Mouse (Mus musculus) midbrain, embryonic 16.5 days (tissue): Measurements from ENCODE around the gene Ptger1. TPM values are rescaled to one million over a fixed set of nuclear protein-coding genes. Genes with fewer than 3 reads are reported as not detected.

ENCODE experiments used
- ATAC-seq: fragments of 200-750 bp; cut with Nextera tagmentation; 2 replicates; pipeline ENCODE4 v1.8.0; 2017; ENCODE audit warnings: moderate TSS enrichment
- H3K27ac ChIP-seq: fragments of 300-500 bp; sonication (generic); 2 replicates; pipeline ENCODE4 v1.5.1; 2014; ENCODE audit warnings: mild to moderate bottlenecking, low read length, mixed read lengths
- H3K27me3 ChIP-seq: fragments of 300-500 bp; sonication (generic); 2 replicates; pipeline ENCODE4 v1.6.1; 2014; ENCODE audit warnings: low read depth, low read length, mixed read lengths; ENCODE audit not compliant: control insufficient read depth, insufficient read depth
- H3K36me3 ChIP-seq: fragments of 300-500 bp; sonication (generic); 2 replicates; pipeline ENCODE4 v1.6.1; 2014; ENCODE audit warnings: mild to moderate bottlenecking, low read length, moderate library complexity, mixed read lengths; ENCODE audit not compliant: control insufficient read depth, insufficient read depth
- H3K4me1 ChIP-seq: fragments of 300-500 bp; sonication (generic); 2 replicates; pipeline ENCODE4 v1.6.1; 2014; ENCODE audit warnings: mild to moderate bottlenecking, low read length, mixed read lengths; ENCODE audit not compliant: control insufficient read depth, insufficient read depth
- H3K4me2 ChIP-seq: fragments of 300-500 bp; sonication (generic); 2 replicates; pipeline ENCODE4 v1.6.1; 2014; ENCODE audit warnings: mild to moderate bottlenecking, low read length, mixed read lengths
- H3K4me3 ChIP-seq: fragments of 300-500 bp; sonication (generic); 2 replicates; pipeline ENCODE4 v1.5.1; 2014; ENCODE audit warnings: low read depth, mild to moderate bottlenecking, low read length, moderate library complexity, mixed read lengths
- H3K9ac ChIP-seq: fragments of 300-500 bp; sonication (generic); 2 replicates; pipeline ENCODE4 v1.6.1; 2014; ENCODE audit warnings: low read depth, low read length, mixed read lengths
- H3K9me3 ChIP-seq: fragments of 300-500 bp; sonication (generic); replicated peaks from 2 replicates; pipeline ENCODE4 v1.6.1; 2014; ENCODE audit warnings: mild to moderate bottlenecking, low read length, mixed read lengths; ENCODE audit not compliant: control insufficient read depth, poor library complexity, severe bottlenecking
- WGBS: fragments of 180-500 bp; shearing (Covaris S2); extraction: QIAGEN DNeasy Blood & Tissue Kit; methylation state at CpG from one replicate; pipeline ENCODE4 v1.1.7; 2014; 5-methylcytosine and 5-hydroxymethylcytosine counted together
- polyA plus RNA-seq: library from polyadenylated mRNA; unstranded; fragments of >200 nt; fragmentation: Nextera tagmentation; extraction: Ambion mirVana; gene quantifications from 2 replicates; pipeline ENCODE4 v1.2.1, GENCODE M21; 2015

Ptger1 gene
- polyA plus RNA-seq, 1 experiment from 2014 or later: 1.1 TPM

DNA sequence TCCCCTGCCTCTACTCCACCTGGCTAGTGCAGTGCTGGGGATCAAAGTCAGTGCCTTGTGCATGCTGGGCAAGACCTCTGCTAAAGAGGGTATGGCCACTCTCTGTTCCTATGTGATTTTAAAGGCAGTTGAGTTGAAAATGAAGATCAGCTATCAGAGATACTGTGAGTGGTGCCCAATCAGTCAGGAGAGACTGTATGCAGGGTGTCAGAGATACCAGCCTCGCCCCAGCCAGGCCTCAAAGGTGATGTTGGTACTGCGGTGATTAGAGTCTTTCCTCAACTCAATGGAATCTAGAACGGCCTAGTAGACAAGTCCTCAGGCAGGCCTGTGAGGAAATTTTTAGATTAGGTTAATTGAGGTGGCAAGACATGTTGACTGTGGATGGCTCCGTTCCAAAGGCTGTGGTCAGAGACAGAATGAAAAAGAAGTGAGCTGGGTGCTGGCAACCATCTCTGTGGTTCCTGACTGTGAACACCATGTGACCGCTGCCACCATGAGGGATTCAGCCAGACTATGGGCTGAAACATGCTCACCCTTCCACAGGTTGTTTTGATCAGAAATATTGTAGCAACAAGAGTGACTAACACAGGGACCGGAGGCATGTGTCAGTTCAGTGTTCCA, 40.7 kb upstream of the Ptger1 start:
- no peak for ATAC-seq
- 93% methylated on average over 6 of the region's 6 CpGs for WGBS

GRCm38 (mm10) chr8:83632083-83632707, 34.3 kb upstream of the Ptger1 start:
- WGBS: 88% methylated on average over 7 of the region's 7 CpGs

More for the DNA sequence above, 40.7 kb upstream of the Ptger1 start:
- Histone ChIP-seq H3K4me1 (no peaks in the 10 kb centered on the region; the same call in 1 of the 2 replicates), H3K27me3 (no peaks in the 10 kb centered on the region), H3K4me2 (no peak overlapping the region), H3K27ac (no peak overlapping the region), H3K9me3 (no peaks in the 10 kb centered on the region), H3K9ac (no peak overlapping the region), H3K4me3 (no peak overlapping the region), H3K36me3 (no peaks in the 10 kb centered on the region)

GRCm38 (mm10) chr8:83638856-83639255, 27.6 kb upstream of the Ptger1 start:
- Histone ChIP-seq H3K27ac (no peak overlapping the region), H3K4me3 (no peak overlapping the region)

More at GRCm38 (mm10) chr8:83632083-83632707, 34.3 kb upstream of the Ptger1 start:
- Histone ChIP-seq H3K36me3 (no peaks in the 10 kb centered on the region), H3K4me2 (no peak overlapping the region), H3K9ac (no peak overlapping the region), H3K27ac (no peak overlapping the region), H3K27me3 (no peaks in the 10 kb centered on the region), H3K9me3 (no peaks in the 10 kb centered on the region), H3K4me1 (no peaks in the 10 kb centered on the region), H3K4me3 (no peak overlapping the region)
- ATAC-seq: no peak

GRCm38 (mm10) chr8:83639649-83640048, 26.8 kb upstream of the Ptger1 start:
- ATAC-seq: no peak
- no peaks in the 10 kb centered on the region for H3K9me3 ChIP-seq
- H3K9ac ChIP-seq: no peak overlapping the region
- H3K4me2 ChIP-seq: no peak overlapping the region
- no peaks in the 10 kb centered on the region for H3K27me3 ChIP-seq
- no peak overlapping the region for H3K4me3 ChIP-seq
- H3K27ac ChIP-seq: no peak overlapping the region
- no peaks in the 10 kb centered on the region for H3K36me3 ChIP-seq
- H3K4me1 ChIP-seq: no peaks in the 10 kb centered on the region
- 74% methylated on average over 5 of the region's 5 CpGs for WGBS

More at GRCm38 (mm10) chr8:83638856-83639255, 27.6 kb upstream of the Ptger1 start:
- Histone ChIP-seq H3K9me3 (no peaks in the 10 kb centered on the region), H3K4me1 (no peaks in the 10 kb centered on the region), H3K36me3 (no peaks in the 10 kb centered on the region), H3K27me3 (no peaks in the 10 kb centered on the region), H3K9ac (no peak overlapping the region), H3K4me2 (no peak overlapping the region)
- ATAC-seq: no peak
- WGBS: 72% methylated on average over 4 of the region's 4 CpGs

DNA sequence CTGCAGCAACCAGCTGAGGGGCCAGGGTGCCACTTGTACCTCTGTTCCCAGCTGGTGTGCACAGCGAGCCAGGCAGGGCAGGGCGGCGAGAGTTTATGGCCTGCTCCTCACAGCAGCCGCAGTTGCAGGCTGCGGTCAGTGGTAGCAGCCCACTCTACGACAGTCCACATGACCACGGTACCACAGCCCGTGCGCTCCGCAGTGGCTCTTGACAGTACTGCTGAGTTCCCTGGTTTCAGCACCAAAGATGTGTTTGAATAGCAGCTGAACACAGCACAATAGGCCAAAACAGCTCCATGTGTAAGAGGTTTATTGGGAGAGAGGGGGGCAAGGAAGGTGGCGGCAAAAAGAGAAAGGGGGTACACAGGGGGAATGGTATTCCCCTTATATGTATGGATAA, 19.0 kb upstream of the Ptger1 start:
- H3K27ac ChIP-seq: no peak overlapping the region
- no peak overlapping the region for H3K4me3 ChIP-seq
- 95% methylated on average over 11 of the region's 11 CpGs for WGBS
- no peaks in the 10 kb centered on the region for H3K36me3 ChIP-seq
- H3K9me3 ChIP-seq: no peaks in the 10 kb centered on the region
- no peak for ATAC-seq
- no peak overlapping the region for H3K4me2 ChIP-seq
- H3K9ac ChIP-seq: no peak overlapping the region
- no peaks in the 10 kb centered on the region for H3K27me3 ChIP-seq
- H3K4me1 ChIP-seq: peaks cover 4% of the 10 kb centered on the region

DNA sequence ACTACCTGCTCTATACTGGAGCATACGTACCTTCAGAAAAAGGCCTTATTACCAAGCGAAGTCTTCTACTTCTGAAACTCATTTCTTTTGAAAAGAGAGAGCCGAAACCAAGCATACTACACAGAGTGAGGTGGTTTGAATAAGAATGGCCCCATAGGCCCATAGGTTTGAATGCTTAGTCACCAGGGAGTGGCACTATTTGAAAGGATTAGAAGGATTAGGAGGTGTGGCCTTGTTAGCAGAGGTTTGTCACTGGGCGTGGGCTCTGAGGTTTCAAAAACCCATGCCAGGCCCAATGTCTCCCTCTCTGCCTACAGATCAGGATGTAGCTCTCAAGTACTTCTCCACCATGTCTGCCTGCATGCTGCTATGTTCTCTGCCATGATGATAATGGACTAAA, 18.4 kb upstream of the Ptger1 start:
- no peak for ATAC-seq
- 86% methylated on average over 4 of the region's 4 CpGs for WGBS

DNA sequence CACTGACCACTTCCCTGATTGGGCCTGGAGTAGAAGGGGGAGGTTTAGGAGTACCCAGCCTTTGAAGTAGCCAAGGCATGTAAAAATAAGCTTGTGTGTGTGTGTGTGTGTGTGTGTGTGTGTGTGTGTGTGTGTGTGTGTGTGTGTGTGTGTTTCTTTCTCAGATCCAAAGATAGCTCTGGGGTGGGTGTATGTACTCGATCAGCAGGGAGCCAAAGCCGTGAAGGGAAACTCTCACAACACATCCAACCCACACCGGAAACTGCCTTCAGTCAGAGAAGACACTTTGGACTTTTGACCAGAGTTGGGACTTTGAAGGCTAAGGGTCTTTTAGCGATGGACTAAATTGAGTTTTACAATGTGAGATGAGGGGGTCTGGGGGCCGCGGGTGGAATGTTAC, 16.8 kb upstream of the Ptger1 start:
- Histone ChIP-seq H3K4me3 (no peak overlapping the region), H3K9ac (no peak overlapping the region), H3K36me3 (no peaks in the 10 kb centered on the region), H3K9me3 (no peaks in the 10 kb centered on the region), H3K4me1 (peaks cover 12% of the 10 kb centered on the region), H3K27me3 (no peaks in the 10 kb centered on the region), H3K27ac (no peak overlapping the region), H3K4me2 (no peak overlapping the region)
- no peak for ATAC-seq
- WGBS: 94% methylated on average over 6 of the region's 6 CpGs

More for the DNA sequence above, 18.4 kb upstream of the Ptger1 start:
- Histone ChIP-seq H3K27me3 (no peaks in the 10 kb centered on the region), H3K4me2 (no peak overlapping the region), H3K9me3 (no peaks in the 10 kb centered on the region), H3K4me1 (peaks cover 4% of the 10 kb centered on the region), H3K4me3 (no peak overlapping the region), H3K27ac (no peak overlapping the region), H3K36me3 (no peaks in the 10 kb centered on the region), H3K9ac (no peak overlapping the region)

GRCm38 (mm10) chr8:83652030-83652743, 14.3 kb upstream of the Ptger1 start, which contains the start of gene Gipc1:
Gene Gipc1, plus strand, starts transcription at chr8:83652677.
- H3K4me3 ChIP-seq: peak within 1 kb of the TSS; percentile 64
- peak within 1 kb of the TSS; percentile 74 for H3K4me2 ChIP-seq
- ATAC-seq: peak; percentile 96
- 4% methylated on average over 35 of the region's 50 CpGs for WGBS
- peak within 1 kb of the TSS; percentile 83 for H3K9ac ChIP-seq
- H3K4me1 ChIP-seq: peaks cover 12% of the 10 kb centered on the region
- no peaks in the 10 kb centered on the region for H3K36me3 ChIP-seq
- no peaks in the 10 kb centered on the region for H3K27me3 ChIP-seq
- H3K9me3 ChIP-seq: no peaks in the 10 kb centered on the region
- H3K27ac ChIP-seq: peak within 1 kb of the TSS; percentile 82
